Mouse (Mus musculus) inflammation-experienced regulatory T-cells (primary cell): ENCODE measurements around the gene Gdf7. TPM values are rescaled to one million over a fixed set of nuclear protein-coding genes. Genes with fewer than 3 reads are reported as not detected.

Source experiments
- polyA plus RNA-seq, 2 experiments: library from polyadenylated mRNA; unstranded; fragments of 100-300 nt; shearing (Covaris generic); gene quantifications; one replicate each; pipeline ENCODE4 v1.2.1; 2017

Gdf7 gene
- under 1 TPM; 0.11 to 0.40 TPM for polyA plus RNA-seq

DNA sequence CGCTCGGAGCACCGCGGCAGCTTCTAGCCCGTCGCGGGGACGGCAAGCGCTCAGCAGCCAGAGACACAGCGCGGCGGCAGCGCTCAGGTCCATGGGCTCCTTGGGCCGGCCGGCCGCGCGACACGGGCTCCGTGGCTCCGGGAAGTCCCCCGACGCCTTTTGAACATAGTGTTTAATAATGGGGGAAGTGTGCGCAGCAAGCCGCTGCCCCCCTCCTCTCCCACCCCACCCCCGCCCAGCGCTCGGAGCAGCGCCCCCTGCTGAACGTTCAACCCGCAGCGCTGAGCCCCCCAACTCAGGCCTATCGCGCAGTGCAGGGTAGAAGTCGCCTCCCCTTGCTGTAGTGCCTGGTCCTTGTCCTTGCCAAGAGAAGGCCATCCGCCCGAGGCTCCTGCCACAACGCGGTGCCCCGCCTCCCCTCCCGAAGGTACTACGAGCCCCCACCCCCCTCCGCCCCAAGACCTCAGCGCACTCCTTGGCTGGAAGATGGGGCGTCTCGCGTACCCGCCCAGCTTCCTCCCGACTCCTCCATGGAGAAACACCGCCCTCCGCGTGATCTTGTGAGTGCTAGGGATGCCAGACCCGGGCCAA lies at the start of gene Gdf7:
Gdf7 (minus strand) TSS at position 114 of the 591 bp plus-strand sequence.

DNA sequence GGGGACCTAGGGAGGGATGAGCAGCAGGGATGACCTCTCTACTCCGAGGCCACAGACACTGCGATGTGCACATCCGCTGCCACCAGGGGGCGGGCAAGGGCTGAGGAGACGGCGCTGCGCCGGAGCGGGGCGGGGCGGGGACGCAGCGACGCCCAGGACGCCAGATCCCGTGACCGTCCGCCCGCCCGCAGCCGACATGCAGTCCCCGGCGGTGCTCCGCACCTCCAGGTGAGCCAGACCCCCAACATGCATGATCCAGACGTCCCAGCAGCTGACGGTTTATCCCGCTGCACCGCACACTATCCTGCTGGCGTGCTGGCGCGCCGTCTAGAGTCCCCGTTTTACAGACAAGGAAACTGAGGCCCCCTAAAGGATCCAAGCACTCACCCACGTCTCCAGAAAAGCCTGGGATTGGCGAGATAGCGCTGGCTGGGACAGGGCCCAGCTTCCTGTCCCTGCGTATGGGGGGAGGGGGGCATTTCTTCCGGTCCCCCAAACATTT lies 11.6 kb upstream of the Gdf7 start, which contains the start of gene Hs1bp3:
Hs1bp3 (plus strand) TSS at position 163 of the 502 bp plus-strand sequence.

Other genes starting within 250 kb of the Gdf7 start
- 10 to 100 TPM; 68.4 to 90.9 TPM for gene Ldah, start 93.8 kb downstream of the Gdf7 start, polyA plus RNA-seq
- gene Hs1bp3, start 11.5 kb upstream of the Gdf7 start, polyA plus RNA-seq, result 10 to 100 TPM in 1 of 2 experiments, 1 to 10 TPM in 1; 9.1 to 10.3 TPM
- gene Rhob, start 198.1 kb upstream of the Gdf7 start, polyA plus RNA-seq, result 10 to 100 TPM in 1 of 2 experiments, 1 to 10 TPM in 1; 5.8 to 13.3 TPM